Mouse (Mus musculus): Measurements from ENCODE around the gene AL732309.1. TPM values are rescaled to one million over a fixed set of nuclear protein-coding genes. Genes with fewer than 3 reads are reported as not detected.

The AL732309.1 gene
- 1 to 10 TPM; 2.2 to 5.7 TPM for total RNA-seq (2021)
- long read RNA-seq, experiment 1 = 0 reads
- long read RNA-seq, experiment 2, partial matches to known transcripts = 0 of 4 reads
- long read RNA-seq, experiment 2, other reads (novel, unspliced or antisense) = 0 of 4 reads

GRCm38 (mm10) chr2:25246183-25247072 lies at the start of gene AL732309.1:
Gene AL732309.1 (minus strand): TSS chr2:25246863.
- no peak for DNase-seq (ENCODE audit: low spot score in 2 of 2)

DNA sequence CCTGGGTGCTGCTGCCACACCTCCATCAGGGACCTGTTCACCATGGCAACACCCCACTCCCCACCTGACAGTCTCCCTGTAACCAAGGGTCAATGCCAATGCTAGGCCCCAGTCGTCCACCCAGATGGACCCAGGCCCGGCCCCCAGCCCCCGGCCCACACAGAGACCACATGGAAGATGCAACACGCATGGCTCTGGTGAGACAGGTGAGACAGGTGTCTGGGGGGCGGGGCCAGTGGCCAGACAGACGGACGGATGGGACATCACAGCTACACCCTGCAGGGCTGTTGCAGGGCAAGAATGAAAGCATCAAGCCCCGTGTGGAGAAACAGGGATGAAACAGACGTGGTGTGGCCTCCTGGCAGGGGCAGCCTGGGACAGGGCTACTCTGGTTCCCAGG lies 47.0 kb upstream of the AL732309.1 start:
- no peak for DNase-seq (ENCODE audit: low spot score in 2 of 2)

DNA sequence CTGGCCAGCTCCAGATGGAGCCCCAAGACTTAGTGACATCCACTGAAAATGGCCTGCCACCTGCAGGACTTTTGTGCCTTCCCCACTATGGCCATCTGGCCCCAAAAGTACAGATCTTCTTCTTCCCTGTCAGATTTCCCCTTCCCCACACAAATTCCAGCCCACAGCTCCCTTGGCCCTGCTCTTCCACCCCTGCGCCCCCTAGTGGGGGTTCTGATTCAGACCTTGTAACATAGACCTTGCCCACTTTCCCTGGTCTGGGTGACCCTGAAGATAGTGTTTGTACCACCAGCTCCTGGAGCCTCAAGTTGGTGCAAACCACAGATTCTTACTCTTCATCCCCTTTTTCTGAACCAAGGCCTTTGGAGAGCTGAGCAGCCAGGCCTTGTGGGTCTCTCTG lies 46.2 kb upstream of the AL732309.1 start:
- peak; percentile 71 to 82 for DNase-seq (ENCODE audit: low spot score in 2 of 2)

DNA sequence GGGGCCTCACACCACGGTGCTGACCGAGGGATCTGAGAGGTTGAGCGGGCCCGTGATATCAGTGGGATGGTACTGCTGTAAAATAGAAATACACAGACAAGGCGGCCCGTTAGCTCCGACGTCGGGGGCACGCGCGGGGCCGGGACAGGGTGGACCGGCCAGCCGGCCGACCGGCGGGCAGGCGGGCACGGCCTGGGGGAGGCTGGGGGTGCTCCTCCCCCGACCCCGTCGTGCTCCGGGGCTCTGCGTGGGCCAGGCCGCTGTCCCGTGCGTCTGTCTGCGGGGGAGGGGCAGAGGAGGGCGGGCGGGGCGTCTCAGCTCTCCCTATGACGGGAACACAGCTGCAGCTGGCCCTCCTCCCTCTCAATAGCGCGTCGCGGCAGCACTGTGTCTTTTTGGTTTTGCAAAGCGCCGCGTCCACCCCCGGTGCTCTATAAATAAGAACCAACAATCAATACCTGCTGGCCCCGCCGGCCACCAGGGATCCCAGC lies 45.4 kb upstream of the AL732309.1 start:
- no peak for DNase-seq (ENCODE audit: low spot score in 2 of 2)

DNA sequence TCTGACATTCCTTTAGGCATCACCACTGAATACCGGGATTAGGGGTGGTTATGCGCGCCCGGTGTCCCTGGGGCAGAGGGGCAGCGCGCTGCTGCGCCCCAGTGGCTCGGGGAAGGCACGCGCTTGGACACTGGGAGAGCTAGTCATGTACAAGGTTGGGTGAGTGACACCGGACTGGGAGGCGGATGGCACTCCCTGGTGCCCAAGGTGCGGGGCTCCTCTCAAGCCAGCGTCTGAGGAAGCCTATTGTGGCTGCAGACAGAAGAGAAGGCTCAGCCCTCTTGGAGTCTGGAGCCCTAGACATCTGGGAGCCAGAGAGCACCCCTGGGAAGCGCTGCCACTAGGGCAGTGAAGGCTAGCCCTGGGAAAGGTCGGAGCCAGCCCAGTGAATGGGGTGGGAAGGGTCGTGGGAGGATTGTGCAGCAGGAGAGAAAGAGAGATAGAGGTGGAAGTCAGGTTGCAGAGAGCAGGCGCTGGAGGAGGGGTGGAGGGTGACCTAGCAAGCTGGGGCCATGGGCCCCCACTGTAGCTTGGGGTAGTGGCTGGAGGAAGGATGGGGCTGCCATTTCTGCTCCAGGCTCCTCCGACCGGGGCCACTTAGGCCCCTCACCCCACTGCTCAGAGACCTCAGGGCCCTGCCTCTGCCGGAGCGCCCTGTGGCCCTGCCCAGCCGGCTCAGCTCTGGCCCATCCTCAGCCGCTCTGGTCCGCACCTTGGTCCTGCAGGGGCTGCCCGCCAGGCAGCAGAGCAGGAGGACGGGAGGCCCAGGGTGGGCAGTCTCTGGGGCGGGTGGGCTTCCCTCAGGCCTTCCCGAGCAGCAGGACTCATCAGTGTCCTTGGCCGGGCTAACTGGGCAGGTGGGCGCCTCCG lies 44.8 kb upstream of the AL732309.1 start:
- no peak for DNase-seq (ENCODE audit: low spot score in 2 of 2)

DNA sequence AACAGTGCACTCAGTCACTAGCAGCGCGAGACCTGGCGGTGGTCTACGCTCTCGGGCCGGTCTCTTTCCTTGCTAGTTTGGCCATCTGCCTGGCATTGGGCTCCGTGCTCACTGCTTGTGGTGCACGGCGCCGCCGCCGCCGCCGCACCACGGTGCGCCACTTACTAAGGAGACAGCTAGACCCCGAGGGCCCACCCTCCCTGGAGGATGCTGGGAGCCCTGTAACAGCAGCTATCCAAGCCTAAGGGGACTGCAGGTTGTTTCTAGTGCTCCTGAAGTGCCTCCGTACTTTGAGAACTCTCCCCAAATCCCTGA lies 44.1 kb upstream of the AL732309.1 start:
- no peak for DNase-seq (ENCODE audit: low spot score in 2 of 2)

- DNase-seq (ENCODE audit: low spot score in 2 of 2) = no peak
These were observed 43.6 kb upstream of the AL732309.1 start for GRCm38 (mm10) chr2:25290101-25290815.

DNA sequence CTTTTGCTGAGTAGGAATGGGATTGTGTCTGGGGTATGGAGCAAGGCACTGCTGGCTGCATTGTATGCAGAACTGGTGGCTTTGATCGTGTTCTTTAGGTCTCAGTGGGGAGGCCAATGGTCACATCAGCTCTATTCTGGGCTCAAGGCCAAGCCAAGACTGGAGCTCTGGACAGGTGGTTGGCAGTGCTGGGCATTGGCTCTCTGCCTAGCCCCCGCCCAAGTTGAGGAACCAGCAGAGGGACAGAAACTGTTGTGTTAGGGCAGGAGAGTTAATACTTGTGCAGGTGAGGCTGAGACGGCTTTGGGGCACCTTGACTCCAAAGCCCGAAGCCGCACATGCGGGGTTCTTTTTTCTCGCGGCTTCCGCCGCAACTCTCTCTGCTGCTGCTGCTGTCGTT lies 43.0 kb upstream of the AL732309.1 start, which contains the start of gene Lrrc26:
Gene Lrrc26, plus strand, starts transcription at position 265 of the 400 bp plus-strand sequence.
- no peak for DNase-seq (ENCODE audit: low spot score in 2 of 2)

GRCm38 (mm10) chr2:25288734-25289345 lies 42.2 kb upstream of the AL732309.1 start:
- DNase-seq (ENCODE audit: low spot score in 2 of 2) = no peak

GRCm38 (mm10) chr2:25287927-25288649 lies 41.4 kb upstream of the AL732309.1 start, which contains the start of gene Tmem210:
Gene Tmem210 (plus strand): TSS chr2:25288145.
- no peak for DNase-seq (ENCODE audit: low spot score in 2 of 2)

- no peak for DNase-seq (ENCODE audit: low spot score in 2 of 2)
These were observed 40.4 kb upstream of the AL732309.1 start for GRCm38 (mm10) chr2:25286837-25287636.

- DNase-seq (ENCODE audit: low spot score in 2 of 2) = no peak
These were observed 39.7 kb upstream of the AL732309.1 start for GRCm38 (mm10) chr2:25286314-25286713.

- DNase-seq (ENCODE audit: low spot score in 2 of 2) = no peak
These were observed 38.9 kb upstream of the AL732309.1 start for GRCm38 (mm10) chr2:25285551-25285950.

DNA sequence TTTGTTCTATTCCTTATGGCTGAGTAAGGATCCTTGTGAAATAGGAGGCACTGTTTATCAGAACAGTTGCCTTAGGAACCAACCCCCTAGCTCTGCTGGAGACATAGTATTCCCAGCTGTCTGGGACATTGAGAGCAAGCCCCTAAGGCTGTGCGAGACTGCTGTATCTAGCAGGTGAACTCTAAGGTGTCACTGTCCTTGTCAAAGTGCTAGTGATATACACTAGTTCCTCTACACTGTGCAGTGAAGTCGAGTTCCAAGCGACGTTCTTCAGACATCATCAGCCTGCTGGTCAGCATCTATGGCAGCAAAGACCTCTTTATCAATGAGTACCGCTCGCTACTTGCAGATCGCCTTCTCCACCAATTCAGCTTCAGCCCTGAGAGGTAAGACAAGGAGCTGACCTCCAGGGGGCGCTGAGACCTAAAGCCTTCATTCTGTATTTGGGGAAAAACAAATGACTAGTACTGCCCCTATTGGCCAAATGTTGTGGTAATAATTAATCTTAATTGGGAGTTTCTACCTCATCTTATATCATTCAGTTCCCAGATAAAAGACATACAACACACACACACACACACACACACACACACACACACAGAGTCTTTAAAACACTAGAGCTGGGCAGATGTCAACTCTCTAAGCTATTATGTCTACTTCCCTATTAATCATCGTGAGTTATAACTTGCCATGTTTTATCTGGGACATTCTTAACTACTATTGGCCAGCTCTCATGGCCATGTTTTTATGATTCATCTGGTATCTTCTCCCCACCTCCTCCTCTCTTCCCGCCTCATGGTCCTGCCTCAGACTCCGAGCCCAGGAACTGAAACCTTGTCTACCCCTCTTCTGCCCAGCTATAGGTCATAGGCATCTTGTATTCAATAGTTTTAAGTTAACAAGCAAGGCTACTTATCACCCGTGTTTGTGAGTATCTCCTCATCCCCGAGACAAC lies 32.5 kb upstream of the AL732309.1 start:
- DNase-seq (ENCODE audit: low spot score in 2 of 2) = peak; percentile 72 to 76

DNA sequence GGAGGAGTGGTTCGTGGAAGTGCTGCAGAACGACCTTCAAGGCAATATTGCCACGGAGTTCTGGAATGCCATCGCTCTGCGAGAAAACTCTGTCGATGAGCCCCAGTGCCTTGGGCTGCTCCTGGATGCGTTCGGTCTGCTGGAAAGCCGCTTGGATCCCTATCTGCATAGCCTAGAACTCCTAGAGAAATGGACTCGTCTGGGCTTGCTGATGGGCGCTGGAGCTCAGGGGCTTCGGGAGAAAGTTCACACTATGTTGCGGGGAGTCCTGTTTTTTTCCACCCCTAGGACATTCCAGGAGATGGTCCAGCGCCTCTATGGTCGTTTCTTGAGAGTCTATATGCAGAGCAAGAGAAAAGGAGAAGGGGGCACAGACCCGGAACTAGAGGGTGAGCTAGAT lies 26.3 kb upstream of the AL732309.1 start:
- DNase-seq (ENCODE audit: low spot score in 2 of 2) = no peak

DNA sequence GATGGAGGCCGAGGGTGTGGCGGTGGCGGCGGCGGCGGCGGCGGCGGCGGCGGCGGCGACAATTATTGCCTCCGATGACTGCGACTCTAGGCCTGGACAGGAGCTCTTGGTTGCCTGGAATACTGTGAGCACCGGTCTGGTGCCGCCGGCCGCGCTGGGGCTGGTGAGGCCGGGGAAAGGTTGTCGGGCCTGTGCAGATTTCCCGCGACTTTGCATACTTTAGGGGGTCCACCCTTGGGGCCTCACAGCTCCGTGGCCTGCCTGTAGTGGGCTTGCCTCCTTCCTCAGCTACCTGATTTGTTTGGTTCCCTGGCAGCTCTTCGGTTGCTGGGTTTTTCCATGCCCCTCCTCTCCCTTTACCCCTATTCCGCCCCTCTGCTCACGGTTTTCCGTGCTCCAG lies 25.9 kb upstream of the AL732309.1 start:
- no peak for DNase-seq (ENCODE audit: low spot score in 2 of 2)

GRCm38 (mm10) chr2:25271827-25272511 lies 25.3 kb upstream of the AL732309.1 start, which contains the start of the genes Ssna1 and Anapc2:
Gene Ssna1 (minus strand): TSS chr2:25272438.
Gene Anapc2 (plus strand): TSS chr2:25272478.
- DNase-seq (ENCODE audit: low spot score in 2 of 2) = peak; percentile 99
